Mouse (Mus musculus) macrophage (primary cell): Measurements from ENCODE around the gene Rgs6. TPM values are rescaled to one million over a fixed set of nuclear protein-coding genes. Genes with fewer than 3 reads are reported as not detected.

Experiments
- H3K27ac ChIP-seq: fragments of 350-480 bp; formaldehyde crosslinking; 2 replicates; pipeline ENCODE4 v1.9.0; 2021
- H3K36me3 ChIP-seq: fragments of 350-480 bp; formaldehyde crosslinking; 2 replicates; pipeline ENCODE4 v1.9.0; 2021; ENCODE audit errors: inconsistent target
- H3K4me3 ChIP-seq: fragments of 350-480 bp; formaldehyde crosslinking; 2 replicates; pipeline ENCODE4 v1.9.0; 2021; ENCODE audit errors: inconsistent target
- H3K79me2 ChIP-seq: fragments of 350-480 bp; formaldehyde crosslinking; 2 replicates; pipeline ENCODE4 v1.9.0; 2021; ENCODE audit errors: inconsistent target
- WGBS: methylation state at CpG from one replicate; pipeline ENCODE4 v1.1.7; 2026; ENCODE audit warnings: inconsistent platforms; ENCODE audit not compliant: missing documents; 5-methylcytosine and 5-hydroxymethylcytosine counted together
- polyA plus RNA-seq: library from polyadenylated mRNA; stranded (reverse); fragments of 250-400 nt; gene quantifications from 3 replicates; pipeline ENCODE4 v1.2.4, GENCODE M21; 2018; ENCODE audit warnings: inconsistent platforms
- total RNA-seq, 78 experiments: library from RNA; depleted of rRNA; stranded (reverse); fragments of 250-400 nt; gene quantifications; 1 replicate in 9 of 78; 2 replicates in 24 of 78; 3 replicates in 43 of 78; 4 replicates in 2 of 78; pipeline ENCODE4 v1.2.4; 2018; ENCODE audit warnings: inconsistent platforms in 56 of 78

Rgs6 gene
- total RNA-seq (2018; cell fraction: chromatin; rRNA removed): not detected
- total RNA-seq (2018; cell fraction: cytosol; rRNA removed): not detected
- not detected for total RNA-seq (2018; cell fraction: nucleus; rRNA removed)
- not detected in 3 replicates for polyA plus RNA-seq

- 97% methylated on average over 2 of the region's 2 CpGs for WGBS
- no peak within 1 kb of the TSS for H3K27ac ChIP-seq
- no peaks in the 10 kb centered on the region for H3K79me2 ChIP-seq
- H3K4me3 ChIP-seq: no peak within 1 kb of the TSS
- H3K36me3 ChIP-seq: no peaks in the 10 kb centered on the region
Observed at GRCm38 (mm10) chr12:82588017-82588416, at the start of gene Rgs6. Gene Rgs6 (plus strand): TSS chr12:82588292.

GRCm38 (mm10) chr12:82547127-82547526 is 41.0 kb upstream of the Rgs6 start:
- WGBS: 75% methylated on average over 4 of the region's 4 CpGs
- Histone ChIP-seq H3K36me3 (no peaks in the 10 kb centered on the region), H3K4me3 (no peak overlapping the region), H3K79me2 (no peaks in the 10 kb centered on the region), H3K27ac (no peak overlapping the region)

- Histone ChIP-seq H3K79me2 (no peaks in the 10 kb centered on the region), H3K36me3 (no peaks in the 10 kb centered on the region), H3K27ac (no peak overlapping the region), H3K4me3 (no peak overlapping the region)
- 91% methylated on average over 6 of the region's 6 CpGs for WGBS
Observed at GRCm38 (mm10) chr12:82549228-82549627, 38.9 kb upstream of the Rgs6 start.

- Histone ChIP-seq H3K36me3 (no peaks in the 10 kb centered on the region), H3K79me2 (no peaks in the 10 kb centered on the region), H3K4me3 (no peak overlapping the region), H3K27ac (no peak overlapping the region)
- WGBS: 94% methylated on average over 7 of the region's 7 CpGs
Observed at GRCm38 (mm10) chr12:82550076-82550475, 38.0 kb upstream of the Rgs6 start.

GRCm38 (mm10) chr12:82552376-82552775 is 35.7 kb upstream of the Rgs6 start:
- WGBS: 90% methylated on average over 5 of the region's 5 CpGs
- Histone ChIP-seq H3K79me2 (no peaks in the 10 kb centered on the region), H3K4me3 (no peak overlapping the region), H3K27ac (no peak overlapping the region), H3K36me3 (no peaks in the 10 kb centered on the region)

GRCm38 (mm10) chr12:82562916-82563315 is 25.2 kb upstream of the Rgs6 start:
- Histone ChIP-seq H3K4me3 (no peak overlapping the region), H3K79me2 (no peaks in the 10 kb centered on the region), H3K27ac (no peak overlapping the region), H3K36me3 (no peaks in the 10 kb centered on the region)

GRCm38 (mm10) chr12:82568370-82568769 is 19.7 kb upstream of the Rgs6 start:
- Histone ChIP-seq H3K36me3 (no peaks in the 10 kb centered on the region), H3K4me3 (no peak overlapping the region), H3K79me2 (no peaks in the 10 kb centered on the region), H3K27ac (no peak overlapping the region)
- WGBS: 100% methylated on average over 1 of the region's 1 CpGs

- H3K4me3 ChIP-seq: no peak overlapping the region
- no peaks in the 10 kb centered on the region for H3K79me2 ChIP-seq
- WGBS: 86% methylated on average over 1 of the region's 1 CpGs
- H3K27ac ChIP-seq: no peak overlapping the region
- no peaks in the 10 kb centered on the region for H3K36me3 ChIP-seq
Observed at GRCm38 (mm10) chr12:82572706-82573105, 15.4 kb upstream of the Rgs6 start.

- Histone ChIP-seq H3K79me2 (no peaks in the 10 kb centered on the region), H3K36me3 (no peaks in the 10 kb centered on the region), H3K4me3 (no peak overlapping the region), H3K27ac (no peak overlapping the region)
- 71% methylated on average over 7 of the region's 7 CpGs for WGBS
Observed at GRCm38 (mm10) chr12:82586592-82586991, 1.5 kb upstream of the Rgs6 start.

GRCm38 (mm10) chr12:82587348-82587895 is 670 bp upstream of the Rgs6 start:
- H3K36me3 ChIP-seq: no peaks in the 10 kb centered on the region
- H3K79me2 ChIP-seq: no peaks in the 10 kb centered on the region
- no peak overlapping the region for H3K4me3 ChIP-seq
- H3K27ac ChIP-seq: no peak overlapping the region
- 90% methylated on average over 7 of the region's 7 CpGs for WGBS

- H3K79me2 ChIP-seq: no peaks in the 10 kb centered on the region
- no peak overlapping the region for H3K4me3 ChIP-seq
- H3K36me3 ChIP-seq: no peaks in the 10 kb centered on the region
- H3K27ac ChIP-seq: no peak overlapping the region
- 69% methylated on average over 17 of the region's 19 CpGs for WGBS
Observed at GRCm38 (mm10) chr12:82588846-82589630, 946 bp downstream of the Rgs6 start.

- WGBS: 81% methylated on average over 2 of the region's 2 CpGs
- H3K79me2 ChIP-seq: no peaks in the 10 kb centered on the region
- no peaks in the 10 kb centered on the region for H3K36me3 ChIP-seq
- no peak overlapping the region for H3K27ac ChIP-seq
- H3K4me3 ChIP-seq: no peak overlapping the region
Observed at GRCm38 (mm10) chr12:82599011-82599410, 10.9 kb downstream of the Rgs6 start.

- WGBS: 77% methylated on average over 6 of the region's 6 CpGs
- H3K79me2 ChIP-seq: no peaks in the 10 kb centered on the region
- H3K36me3 ChIP-seq: no peaks in the 10 kb centered on the region
- H3K4me3 ChIP-seq: no peak overlapping the region
- H3K27ac ChIP-seq: no peak overlapping the region
Observed at GRCm38 (mm10) chr12:82600406-82600805, 12.3 kb downstream of the Rgs6 start.

- no peak overlapping the region for H3K27ac ChIP-seq
- no peaks in the 10 kb centered on the region for H3K79me2 ChIP-seq
- 85% methylated on average over 4 of the region's 4 CpGs for WGBS
- H3K4me3 ChIP-seq: no peak overlapping the region
- no peaks in the 10 kb centered on the region for H3K36me3 ChIP-seq
Observed at GRCm38 (mm10) chr12:82602823-82603222, 14.7 kb downstream of the Rgs6 start.

- no peaks in the 10 kb centered on the region for H3K79me2 ChIP-seq
- 100% methylated on average over 1 of the region's 1 CpGs for WGBS
- H3K4me3 ChIP-seq: no peak overlapping the region
- H3K27ac ChIP-seq: no peak overlapping the region
- no peaks in the 10 kb centered on the region for H3K36me3 ChIP-seq
Observed at GRCm38 (mm10) chr12:82603308-82603707, 15.2 kb downstream of the Rgs6 start.
